Mouse (Mus musculus) cortical plate, adult 2 months (tissue): ENCODE results near the gene Cacna1f. TPM values are rescaled to one million over a fixed set of nuclear protein-coding genes. Genes with fewer than 3 reads are reported as not detected.

Experiments used
- H3K27ac ChIP-seq: fragments of 200-500 bp; 2 replicates; pipeline ENCODE4 v1.5.1; 2012; ENCODE audit warnings: low read length, control low read depth, inconsistent platforms; ENCODE audit not compliant: insufficient read depth
- H3K4me1 ChIP-seq: fragments of 200-500 bp; 2 replicates; pipeline ENCODE4 v1.6.1; 2011; ENCODE audit warnings: low read length; ENCODE audit not compliant: control insufficient read depth, insufficient read depth
- H3K4me3 ChIP-seq: fragments of 200-500 bp; 2 replicates; pipeline ENCODE4 v1.5.1; 2011; ENCODE audit warnings: mild to moderate bottlenecking, low read length, control low read depth; ENCODE audit not compliant: insufficient read depth
- CTCF ChIP-seq: fragments of 200-500 bp; IDR thresholded peaks from 2 replicates; pipeline ENCODE4 v1.5.1; 2011; ENCODE audit warnings: mild to moderate bottlenecking, control low read depth, low read length; ENCODE audit not compliant: insufficient read depth; ENCODE audit errors: extremely low read depth
- POLR2A ChIP-seq: fragments of 200-500 bp; IDR thresholded peaks from 2 replicates; pipeline ENCODE4 v1.6.1; 2011; ENCODE audit warnings: mild to moderate bottlenecking, low read length, control low read depth; ENCODE audit not compliant: insufficient read depth; ENCODE audit errors: extremely low read depth
- polyA plus RNA-seq: library from polyadenylated mRNA; depleted of rRNA; stranded (reverse); fragments of >200 nt; gene quantifications from 2 replicates; pipeline ENCODE4 v1.2.3, GENCODE M21; 2012

The Cacna1f gene
- polyA plus RNA-seq, 1 experiment: 0.17 TPM

- TF ChIP-seq POLR2A (0 out of 2 replicates have a peak, but pooled peaks have one; percentile 14), CTCF (no peak)
- Histone ChIP-seq H3K4me3 (peak overlapping the region; percentile 67), H3K27ac (peak overlapping the region; percentile 90), H3K4me1 (0 out of 2 replicates have a peak, but pooled peaks cover 2% of the 10 kb centered on the region)
Observed at GRCm38 (mm10) chrX:7610536-7611258, 3.8 kb downstream of the Cacna1f start.

- no peak overlapping the region for H3K4me3 ChIP-seq
- 0 out of 2 replicates have a peak, but pooled peaks cover 1% of the 10 kb centered on the region for H3K4me1 ChIP-seq
- H3K27ac ChIP-seq: no peak overlapping the region
- TF ChIP-seq POLR2A: no peak
- TF ChIP-seq CTCF: no peak
Observed at GRCm38 (mm10) chrX:7617889-7618551, 11.1 kb downstream of the Cacna1f start.

GRCm38 (mm10) chrX:7632560-7632959 lies 25.7 kb downstream of the Cacna1f start:
- TF ChIP-seq CTCF (no peak), POLR2A (no peak)
- peaks cover 1% of the 10 kb centered on the region; the same call in 1 of the 2 replicates for H3K4me1 ChIP-seq
- no peak overlapping the region for H3K4me3 ChIP-seq
- H3K27ac ChIP-seq: no peak overlapping the region

GRCm38 (mm10) chrX:7635101-7635500 lies 28.2 kb downstream of the Cacna1f start:
- H3K4me3 ChIP-seq: no peak overlapping the region
- H3K27ac ChIP-seq: peak overlapping the region; percentile 78
- peaks cover 1% of the 10 kb centered on the region; the same call in 1 of the 2 replicates for H3K4me1 ChIP-seq
- TF ChIP-seq CTCF: no peak

GRCm38 (mm10) chrX:7638401-7639091 lies 31.7 kb downstream of the Cacna1f start, which contains the start of gene Syp:
Gene Syp, plus strand, starts transcription at chrX:7638471.
- Histone ChIP-seq H3K4me3 (peak within 1 kb of the TSS; percentile 92), H3K27ac (peak within 1 kb of the TSS; percentile 93), H3K4me1 (peaks cover 5% of the 10 kb centered on the region)
- TF ChIP-seq POLR2A: no peak
- no peak for TF ChIP-seq CTCF

GRCm38 (mm10) chrX:7639536-7640325 lies 32.8 kb downstream of the Cacna1f start:
- peak overlapping the region; percentile 93 for H3K27ac ChIP-seq
- H3K4me1 ChIP-seq: peaks cover 7% of the 10 kb centered on the region
- TF ChIP-seq POLR2A: no peak
- no peak for TF ChIP-seq CTCF
- H3K4me3 ChIP-seq: peak overlapping the region; percentile 92

GRCm38 (mm10) chrX:7640785-7641184 lies 33.9 kb downstream of the Cacna1f start:
- Histone ChIP-seq H3K4me1 (peaks cover 6% of the 10 kb centered on the region), H3K4me3 (peak overlapping the region; percentile 92), H3K27ac (no peak overlapping the region)
- TF ChIP-seq CTCF: no peak
- TF ChIP-seq POLR2A: no peak

- no peak for TF ChIP-seq POLR2A
- no peak for TF ChIP-seq CTCF
- no peak overlapping the region for H3K4me3 ChIP-seq
- H3K4me1 ChIP-seq: peaks cover 6% of the 10 kb centered on the region
- H3K27ac ChIP-seq: no peak overlapping the region
Observed at GRCm38 (mm10) chrX:7645349-7645748, 38.5 kb downstream of the Cacna1f start.
